Mouse (Mus musculus) midbrain, embryonic 16.5 days (tissue): ENCODE measurements around the gene Tecpr2. TPM values are rescaled to one million over a fixed set of nuclear protein-coding genes. Genes with fewer than 3 reads are reported as not detected.
A peak's percentile ranks its signal among the peaks of the same experiment; 100 is the strongest.

Experiments
- ATAC-seq: fragments of 200-750 bp; cut with Nextera tagmentation; 2 replicates; pipeline ENCODE4 v1.8.0; 2017; ENCODE audit warnings: moderate TSS enrichment
- H3K27ac ChIP-seq: fragments of 300-500 bp; sonication (generic); 2 replicates; pipeline ENCODE4 v1.5.1; 2014; ENCODE audit warnings: mild to moderate bottlenecking, low read length, mixed read lengths
- H3K27me3 ChIP-seq: fragments of 300-500 bp; sonication (generic); 2 replicates; pipeline ENCODE4 v1.6.1; 2014; ENCODE audit warnings: low read depth, low read length, mixed read lengths; ENCODE audit not compliant: control insufficient read depth, insufficient read depth
- H3K36me3 ChIP-seq: fragments of 300-500 bp; sonication (generic); 2 replicates; pipeline ENCODE4 v1.6.1; 2014; ENCODE audit warnings: mild to moderate bottlenecking, low read length, moderate library complexity, mixed read lengths; ENCODE audit not compliant: control insufficient read depth, insufficient read depth
- H3K4me1 ChIP-seq: fragments of 300-500 bp; sonication (generic); 2 replicates; pipeline ENCODE4 v1.6.1; 2014; ENCODE audit warnings: mild to moderate bottlenecking, low read length, mixed read lengths; ENCODE audit not compliant: control insufficient read depth, insufficient read depth
- H3K4me2 ChIP-seq: fragments of 300-500 bp; sonication (generic); 2 replicates; pipeline ENCODE4 v1.6.1; 2014; ENCODE audit warnings: mild to moderate bottlenecking, low read length, mixed read lengths
- H3K4me3 ChIP-seq: fragments of 300-500 bp; sonication (generic); 2 replicates; pipeline ENCODE4 v1.5.1; 2014; ENCODE audit warnings: low read depth, mild to moderate bottlenecking, low read length, moderate library complexity, mixed read lengths
- H3K9ac ChIP-seq: fragments of 300-500 bp; sonication (generic); 2 replicates; pipeline ENCODE4 v1.6.1; 2014; ENCODE audit warnings: low read depth, low read length, mixed read lengths
- H3K9me3 ChIP-seq: fragments of 300-500 bp; sonication (generic); replicated peaks from 2 replicates; pipeline ENCODE4 v1.6.1; 2014; ENCODE audit warnings: mild to moderate bottlenecking, low read length, mixed read lengths; ENCODE audit not compliant: control insufficient read depth, poor library complexity, severe bottlenecking
- WGBS: fragments of 180-500 bp; shearing (Covaris S2); extraction: QIAGEN DNeasy Blood & Tissue Kit; methylation state at CpG from one replicate; pipeline ENCODE4 v1.1.7; 2014; 5-methylcytosine and 5-hydroxymethylcytosine counted together
- polyA plus RNA-seq: library from polyadenylated mRNA; unstranded; fragments of >200 nt; fragmentation: Nextera tagmentation; extraction: Ambion mirVana; gene quantifications from 2 replicates; pipeline ENCODE4 v1.2.1, GENCODE M21; 2015

Gene Tecpr2
- polyA plus RNA-seq, 1 experiment from 2014 or later, result 8.4 TPM

- no peaks in the 10 kb centered on the region for H3K27me3 ChIP-seq
- H3K9ac ChIP-seq, result no peak overlapping the region
- no peak overlapping the region for H3K27ac ChIP-seq
- no peak overlapping the region for H3K4me2 ChIP-seq
- peaks cover 10% of the 10 kb centered on the region for H3K36me3 ChIP-seq
- H3K9me3 ChIP-seq, result no peaks in the 10 kb centered on the region
- no peak overlapping the region for H3K4me3 ChIP-seq
- peaks cover 2% of the 10 kb centered on the region; the same call in 1 of the 2 replicates for H3K4me1 ChIP-seq
- ATAC-seq, result no peak
Observed at GRCm38 (mm10) chr12:110860293-110860692, 28.8 kb upstream of the Tecpr2 start.

GRCm38 (mm10) chr12:110861256-110861655 lies 27.8 kb upstream of the Tecpr2 start:
- ATAC-seq, result peak; percentile 51; the same call in 1 of the 2 replicates
- H3K9ac ChIP-seq, result no peak overlapping the region
- H3K36me3 ChIP-seq, result peaks cover 5% of the 10 kb centered on the region
- no peak overlapping the region for H3K4me3 ChIP-seq
- peaks cover 2% of the 10 kb centered on the region; the same call in 1 of the 2 replicates for H3K4me1 ChIP-seq
- WGBS, result 34% methylated on average over 7 of the region's 7 CpGs
- no peak overlapping the region for H3K4me2 ChIP-seq
- peak overlapping the region; percentile 30; the same call in 1 of the 2 replicates for H3K27ac ChIP-seq
- no peaks in the 10 kb centered on the region for H3K27me3 ChIP-seq
- H3K9me3 ChIP-seq, result no peaks in the 10 kb centered on the region

- Histone ChIP-seq H3K4me1 (peaks cover 2% of the 10 kb centered on the region; the same call in 1 of the 2 replicates), H3K4me3 (no peak overlapping the region), H3K36me3 (peaks cover 16% of the 10 kb centered on the region), H3K4me2 (no peak overlapping the region), H3K27me3 (no peaks in the 10 kb centered on the region), H3K9ac (no peak overlapping the region), H3K9me3 (no peaks in the 10 kb centered on the region), H3K27ac (no peak overlapping the region)
- no peak for ATAC-seq
- WGBS, result 96% methylated on average over 6 of the region's 6 CpGs
Observed at GRCm38 (mm10) chr12:110864008-110864407, 25.1 kb upstream of the Tecpr2 start.

- Histone ChIP-seq H3K4me2 (no peak overlapping the region), H3K27ac (no peak overlapping the region), H3K9ac (no peak overlapping the region), H3K9me3 (no peaks in the 10 kb centered on the region), H3K27me3 (no peaks in the 10 kb centered on the region), H3K36me3 (peaks cover 16% of the 10 kb centered on the region), H3K4me3 (no peak overlapping the region), H3K4me1 (peaks cover 2% of the 10 kb centered on the region; the same call in 1 of the 2 replicates)
- ATAC-seq, result no peak
- 31% methylated on average over 6 of the region's 6 CpGs for WGBS
Observed at GRCm38 (mm10) chr12:110865571-110865970, 23.5 kb upstream of the Tecpr2 start.

GRCm38 (mm10) chr12:110865989-110866388 lies 23.1 kb upstream of the Tecpr2 start:
- H3K9me3 ChIP-seq, result no peaks in the 10 kb centered on the region
- no peaks in the 10 kb centered on the region; the same call in 1 of the 2 replicates for H3K4me1 ChIP-seq
- no peak overlapping the region for H3K9ac ChIP-seq
- no peak overlapping the region for H3K4me2 ChIP-seq
- H3K36me3 ChIP-seq, result peaks cover 16% of the 10 kb centered on the region
- WGBS, result 67% methylated on average over 10 of the region's 10 CpGs
- no peak overlapping the region for H3K4me3 ChIP-seq
- H3K27me3 ChIP-seq, result no peaks in the 10 kb centered on the region
- H3K27ac ChIP-seq, result no peak overlapping the region
- ATAC-seq, result no peak

- no peak overlapping the region for H3K27ac ChIP-seq
- H3K4me2 ChIP-seq, result no peak overlapping the region
- no peaks in the 10 kb centered on the region for H3K27me3 ChIP-seq
- 87% methylated on average over 4 of the region's 4 CpGs for WGBS
- peaks cover 25% of the 10 kb centered on the region for H3K36me3 ChIP-seq
- H3K4me1 ChIP-seq, result no peaks in the 10 kb centered on the region
- no peaks in the 10 kb centered on the region for H3K9me3 ChIP-seq
- ATAC-seq, result no peak
- no peak overlapping the region for H3K9ac ChIP-seq
- no peak overlapping the region for H3K4me3 ChIP-seq
Observed at GRCm38 (mm10) chr12:110870107-110870506, 19.0 kb upstream of the Tecpr2 start.

- no peaks in the 10 kb centered on the region for H3K4me1 ChIP-seq
- H3K9me3 ChIP-seq, result no peaks in the 10 kb centered on the region
- H3K9ac ChIP-seq, result no peak overlapping the region
- H3K4me3 ChIP-seq, result no peak overlapping the region
- H3K27me3 ChIP-seq, result no peaks in the 10 kb centered on the region
- H3K4me2 ChIP-seq, result no peak overlapping the region
- WGBS, result 96% methylated on average over 5 of the region's 5 CpGs
- no peak overlapping the region for H3K27ac ChIP-seq
- H3K36me3 ChIP-seq, result peaks cover 33% of the 10 kb centered on the region
- no peak for ATAC-seq
Observed at GRCm38 (mm10) chr12:110871247-110871646, 17.8 kb upstream of the Tecpr2 start.

- 92% methylated on average over 2 of the region's 2 CpGs for WGBS
- Histone ChIP-seq H3K4me1 (no peaks in the 10 kb centered on the region), H3K27ac (no peak overlapping the region), H3K9ac (no peak overlapping the region), H3K4me3 (no peak overlapping the region), H3K4me2 (no peak overlapping the region), H3K36me3 (peaks cover 27% of the 10 kb centered on the region), H3K9me3 (no peaks in the 10 kb centered on the region), H3K27me3 (no peaks in the 10 kb centered on the region)
- no peak for ATAC-seq
Observed at GRCm38 (mm10) chr12:110875351-110875750, 13.7 kb upstream of the Tecpr2 start.

GRCm38 (mm10) chr12:110882291-110882690 lies 6.8 kb upstream of the Tecpr2 start:
- Histone ChIP-seq H3K9me3 (no peaks in the 10 kb centered on the region), H3K4me1 (no peaks in the 10 kb centered on the region), H3K9ac (no peak overlapping the region), H3K36me3 (peaks cover 16% of the 10 kb centered on the region; the same call in 1 of the 2 replicates), H3K4me3 (no peak overlapping the region), H3K4me2 (no peak overlapping the region), H3K27ac (no peak overlapping the region), H3K27me3 (no peaks in the 10 kb centered on the region)
- no peak for ATAC-seq
- WGBS, result 88% methylated on average over 7 of the region's 7 CpGs
